Mouse (Mus musculus): ENCODE data around the gene A630023A22Rik.

- no peak for TF ChIP-seq POLR2A (IDR thresholded peaks at IDR 0.05; ENCODE audit: borderline replicate concordance, extremely low read depth, low read depth, low read length)
- TF ChIP-seq CTCF (IDR thresholded peaks at IDR 0.05; ENCODE audit: insufficient read depth, low read length) = no peak
These were observed 28.7 kb upstream of the A630023A22Rik start for GRCm38 (mm10) chr14:34131216-34131615.
